9 mouse cellular contexts compared by ENCODE assay signal in genomic region chr11:43263548-43264218, GRCm38 (mm10).
A peak's percentile ranks its signal among the peaks of the same experiment; 100 is the strongest.
DNase-seq lines count a peak whose midpoint lies in the region; ATAC-seq and TF ChIP-seq lines count a peak whose summit lies in the region.
"Had no signal": no experiment of that assay in that cellular context is flagged by ENCODE, and none has a peak within 500 bp of the region (broad histone marks: within the 10 kb centered on the region; RNA-seq: fewer than 3 reads in every experiment).

No protein-coding gene starts in this region.

- H3K4me1 ChIP-seq in thymus, adult 2 months (replicated peaks; ENCODE audit: control insufficient read depth, insufficient read depth, low read length) = no peaks in the 10 kb centered on the region
- H3K4me1 ChIP-seq in kidney, adult 2 months (ENCODE audit: control insufficient read depth, insufficient read depth, low read length) = no peaks in the 10 kb centered on the region
- H3K4me1 ChIP-seq in limb, embryonic 11.5 days (ENCODE audit: control insufficient read depth, insufficient read depth, low read length) = no peaks in the 10 kb centered on the region
- H3K4me1 ChIP-seq: embryonic facial prominence, embryonic 15.5 days had no signal

- peak; percentile 2 for DNase-seq in thymus, adult 2 months
- no peak for DNase-seq in thymus, postnatal 10 days (ENCODE audit: low spot score in 2 of 2)
- DNase-seq in cerebellum, adult 18-20 months = peak; percentile 72 to 83
- DNase-seq in forelimb bud, embryonic 11.5 days (ENCODE audit: low read depth, low spot score) = peak; percentile 58
- peak; percentile 56 for DNase-seq in kidney, adult 2 months
- DNase-seq in limb, embryonic 11.5 days (ENCODE audit: low spot score) = peak; percentile 61
- peak; percentile 8 for DNase-seq in ovary, adult 18-20 months (ENCODE audit: low spot score)
- no peak for DNase-seq in T-cell, adult 2 months (ENCODE audit: low spot score)

- no peaks in the 10 kb centered on the region for H3K36me3 ChIP-seq in thymus, adult 2 months (ENCODE audit: control insufficient read depth, insufficient read depth, low read length)
- H3K36me3 ChIP-seq in kidney, adult 2 months (ENCODE audit: control insufficient read depth, insufficient read depth, low read length) = no peaks in the 10 kb centered on the region
- H3K36me3 ChIP-seq in limb, embryonic 11.5 days (ENCODE audit: control insufficient read depth, insufficient read depth, low read length) = no peaks in the 10 kb centered on the region
- H3K36me3 ChIP-seq: embryonic facial prominence, embryonic 15.5 days had no signal

- WGBS in thymus, adult 2 months = 58% methylated on average over 3 of the region's 3 CpGs
- WGBS in kidney, adult 2 months = 40% methylated on average over 3 of the region's 3 CpGs
- 46% methylated on average over 3 of the region's 3 CpGs for WGBS in limb, embryonic 11.5 days

- H3K27ac ChIP-seq in thymus, adult 2 months (ENCODE audit: control insufficient read depth, insufficient read depth, low read length) = no peak overlapping the region
- H3K27ac ChIP-seq in kidney, adult 2 months (ENCODE audit: insufficient read depth, low read depth, low read length) = no peak overlapping the region
- H3K27ac ChIP-seq in limb, embryonic 11.5 days (replicated peaks; ENCODE audit: low read depth, low read length) = no peak overlapping the region
- H3K27ac ChIP-seq: embryonic facial prominence, embryonic 15.5 days had no signal

- no peak overlapping the region for H3K4me2 ChIP-seq in limb, embryonic 11.5 days (ENCODE audit: low read depth, severe bottlenecking)
- H3K4me2 ChIP-seq: embryonic facial prominence, embryonic 15.5 days had no signal

- no peak for TF ChIP-seq CTCF in thymus, adult 2 months (IDR thresholded peaks at IDR 0.05; ENCODE audit: borderline replicate concordance, control insufficient read depth, extremely low read depth, insufficient read depth, low read length, poor library complexity)
- peak; percentile 92 for TF ChIP-seq CTCF in kidney, adult 2 months (conservative IDR thresholded peaks at IDR 0.05; ENCODE audit: insufficient read depth, insufficient read length, low read depth, low read length)

- no peaks in the 10 kb centered on the region for H3K9me3 ChIP-seq in limb, embryonic 11.5 days (ENCODE audit: control insufficient read depth, low read length)
- H3K9me3 ChIP-seq: embryonic facial prominence, embryonic 15.5 days had no signal

- no peaks in the 10 kb centered on the region for H3K27me3 ChIP-seq in thymus, adult 2 months (ENCODE audit: control insufficient read depth, insufficient read depth, low read length)
- no peaks in the 10 kb centered on the region for H3K27me3 ChIP-seq in kidney, adult 2 months (replicated peaks; ENCODE audit: control insufficient read depth, insufficient read depth, low read length)
- no peaks in the 10 kb centered on the region for H3K27me3 ChIP-seq in limb, embryonic 11.5 days (ENCODE audit: control insufficient read depth, insufficient read depth, low read length)
- H3K27me3 ChIP-seq: embryonic facial prominence, embryonic 15.5 days had no signal

- TF ChIP-seq POLR2A in thymus, adult 2 months (IDR thresholded peaks at IDR 0.05; ENCODE audit: control insufficient read depth, extremely low read depth, insufficient read depth, low read length, poor library complexity) = no peak
- TF ChIP-seq POLR2A in kidney, adult 2 months (IDR thresholded peaks at IDR 0.05; ENCODE audit: low read depth, low read length) = no peak

- H3K4me3 ChIP-seq in thymus, adult 2 months (ENCODE audit: control insufficient read depth, insufficient read depth, low read length) = no peak overlapping the region
- H3K4me3 ChIP-seq in kidney, adult 2 months (ENCODE audit: insufficient read depth, low read depth, low read length) = no peak overlapping the region
- H3K4me3 ChIP-seq in limb, embryonic 11.5 days (ENCODE audit: low read depth, low read length) = no peak overlapping the region
- H3K4me3 ChIP-seq: embryonic facial prominence, embryonic 15.5 days had no signal

- no peak overlapping the region for H3K9ac ChIP-seq in limb, embryonic 11.5 days (ENCODE audit: low read length)
- H3K9ac ChIP-seq: embryonic facial prominence, embryonic 15.5 days had no signal

- ATAC-seq in limb, embryonic 11.5 days (ENCODE audit: insufficient number of reproducible peaks, low FRiP score, low TSS enrichment, low read depth) = peak; percentile 70; the same call in 1 of the 2 replicates

Comparison
In these comparisons a context has a peak if more than half of its experiments do, and no peak if none do; other contexts are left out.
1. DNase-seq: peak in thymus, adult 2 months (single experiment), cerebellum, adult 18-20 months (2 of 2), forelimb bud, embryonic 11.5 days (single experiment), kidney, adult 2 months (single experiment), limb, embryonic 11.5 days (single experiment) and ovary, adult 18-20 months (single experiment); none in thymus, postnatal 10 days (0 of 2) and T-cell, adult 2 months (single experiment).